Mouse (Mus musculus): Measurements from ENCODE around the gene Kank1.
A peak's percentile ranks its signal among the peaks of the same experiment; 100 is the strongest.

Kank1 gene

DNA sequence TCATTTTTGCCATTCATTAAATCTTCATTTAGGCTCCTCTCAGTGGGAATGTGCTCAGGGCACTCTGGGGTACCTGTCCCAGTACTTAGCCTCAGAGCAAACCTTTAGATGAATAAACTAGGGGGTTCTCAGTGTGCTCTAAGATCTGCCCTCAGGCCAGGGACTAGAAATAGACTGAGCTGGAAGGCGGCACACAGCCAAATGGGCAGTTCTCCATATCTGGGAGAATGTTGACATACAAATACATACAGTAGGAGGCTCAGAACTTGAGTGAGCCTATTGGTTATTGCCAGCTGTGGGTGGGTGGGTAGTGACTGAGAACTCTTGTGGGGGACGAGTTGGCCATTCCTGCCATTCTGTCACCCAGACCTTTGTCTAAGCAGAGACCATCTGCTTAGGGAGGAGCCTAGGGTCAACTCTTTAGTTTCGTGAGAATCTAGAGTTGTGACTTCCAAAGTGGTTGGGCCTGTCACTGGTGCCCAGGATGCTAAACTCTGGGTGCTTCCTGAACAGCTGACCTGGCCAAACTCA is 14.9 kb downstream of the Kank1 start:
- no peak for DNase-seq (ENCODE audit: low read depth, low spot score)

DNA sequence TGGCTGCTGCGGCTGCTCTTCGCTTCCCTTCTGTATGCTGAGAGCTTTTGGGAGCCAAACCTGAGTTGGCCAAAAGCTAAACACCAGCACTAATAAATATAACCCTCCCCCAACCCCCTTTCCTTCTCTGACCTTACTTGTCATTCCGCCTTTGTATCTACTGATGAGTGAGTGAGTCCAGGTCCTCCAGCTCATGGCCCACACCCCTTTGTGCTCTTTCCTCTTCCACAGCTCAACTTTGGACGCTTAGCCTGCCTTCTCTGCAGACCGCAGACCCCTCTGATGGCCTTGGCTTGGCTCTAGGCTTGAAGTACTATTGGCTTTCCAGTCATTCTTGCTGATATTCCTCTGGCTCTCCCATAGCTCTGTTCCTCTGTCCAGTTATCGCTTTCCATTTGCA is 16.4 kb downstream of the Kank1 start:
- no peak for DNase-seq (ENCODE audit: low read depth, low spot score)

DNA sequence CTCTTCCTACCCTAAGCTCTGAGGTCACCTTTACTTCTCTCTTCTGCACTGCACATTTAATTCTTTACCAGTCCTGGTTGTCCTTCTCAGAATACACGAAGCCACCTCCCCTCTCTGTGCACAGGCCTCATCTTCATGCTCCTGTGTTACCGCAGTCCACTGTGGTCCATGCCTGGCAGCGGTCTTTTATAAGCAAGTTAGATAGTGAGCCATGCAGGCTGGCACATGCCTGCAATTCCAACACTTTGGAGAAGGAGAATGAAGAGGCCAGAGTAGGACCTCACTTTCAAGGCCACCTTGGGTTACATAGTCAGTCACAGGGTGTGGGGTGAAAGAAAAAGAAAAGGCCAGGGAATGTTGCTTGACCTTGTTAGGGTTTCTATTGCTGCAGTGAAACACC is 16.9 kb downstream of the Kank1 start:
- no peak for DNase-seq (ENCODE audit: low read depth, low spot score)

DNA sequence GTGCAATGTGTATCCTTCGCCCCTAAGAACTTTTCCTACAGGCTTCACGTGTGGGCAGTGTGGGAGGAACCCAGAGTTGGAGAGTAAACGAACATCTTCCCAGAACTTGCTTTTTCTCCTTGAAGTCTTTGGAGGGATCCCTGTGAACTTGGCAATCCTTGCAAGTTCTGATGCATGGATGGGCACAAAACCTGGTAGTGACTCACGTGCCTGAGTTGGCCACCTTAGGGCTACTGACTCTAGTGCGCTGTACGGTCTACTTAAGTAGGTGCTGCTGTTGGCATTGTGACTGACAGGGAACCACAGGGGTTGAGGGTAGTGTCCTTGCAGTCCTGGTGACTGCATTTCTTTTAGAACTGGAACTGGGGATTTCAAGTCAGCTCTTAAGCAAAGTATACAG is 21.5 kb downstream of the Kank1 start:
- DNase-seq (ENCODE audit: low read depth, low spot score): no peak

DNA sequence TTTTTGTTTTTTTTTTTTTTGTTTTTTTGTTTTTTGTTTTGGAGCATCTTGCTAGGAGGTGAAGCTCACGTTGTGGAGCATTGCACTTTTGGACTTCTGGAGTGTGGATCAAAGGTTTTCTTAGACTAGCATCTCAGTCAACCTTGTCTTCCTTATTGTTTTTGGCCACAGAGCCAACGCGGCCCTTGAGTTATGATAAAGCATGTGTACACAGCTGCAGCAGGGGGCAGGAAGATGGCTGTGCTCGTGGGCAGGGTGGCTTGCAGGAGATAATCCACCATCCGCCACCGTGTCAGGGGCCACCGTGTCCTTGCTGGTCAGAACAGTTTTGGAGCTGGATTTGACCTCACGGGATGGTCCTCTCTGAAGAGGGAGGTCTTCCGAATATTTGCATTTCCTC is 29.4 kb downstream of the Kank1 start:
- DNase-seq (ENCODE audit: low read depth, low spot score): no peak

DNA sequence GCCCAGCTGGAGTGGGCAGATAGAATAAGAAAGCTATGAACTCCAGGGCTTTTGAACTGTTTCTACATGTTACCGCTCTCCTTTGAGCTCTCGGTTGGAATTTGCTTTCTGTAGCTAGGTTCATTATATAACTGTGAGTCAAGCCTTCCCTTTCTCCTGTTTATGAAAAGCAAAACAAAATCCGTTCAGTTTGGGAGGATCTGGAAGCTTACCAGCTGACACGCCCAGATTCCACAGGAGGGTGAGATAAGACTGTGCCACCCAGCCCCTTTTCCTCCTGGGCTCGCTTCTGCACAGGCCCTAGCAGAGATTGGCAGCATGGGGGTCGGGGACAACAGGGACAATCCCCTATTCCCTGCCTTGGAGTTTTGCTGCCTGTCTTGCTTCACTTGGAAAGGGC is 30.5 kb downstream of the Kank1 start:
- peak; percentile 20 for DNase-seq (ENCODE audit: low read depth, low spot score)

DNA sequence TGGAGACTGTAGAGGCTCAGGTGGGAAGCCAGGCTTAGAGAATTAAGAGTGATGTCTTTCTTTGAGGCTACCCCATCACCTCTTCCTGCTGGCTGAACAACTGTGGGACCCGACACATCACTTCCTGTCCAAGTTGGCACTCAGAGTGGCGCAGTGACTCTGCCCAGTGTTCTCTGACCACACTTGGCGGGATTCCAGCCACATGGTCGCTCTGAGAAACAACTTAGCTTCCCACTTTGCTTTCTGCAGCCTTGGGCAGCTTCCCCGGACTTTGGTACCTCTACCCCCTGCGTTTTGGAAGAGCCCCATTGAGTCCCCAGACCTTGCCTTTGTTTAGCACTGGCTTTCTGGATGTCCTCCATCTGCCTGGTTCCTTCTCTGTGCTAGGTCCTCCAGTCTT is 31.8 kb downstream of the Kank1 start:
- peak; percentile 10 for DNase-seq (ENCODE audit: low read depth, low spot score)

DNA sequence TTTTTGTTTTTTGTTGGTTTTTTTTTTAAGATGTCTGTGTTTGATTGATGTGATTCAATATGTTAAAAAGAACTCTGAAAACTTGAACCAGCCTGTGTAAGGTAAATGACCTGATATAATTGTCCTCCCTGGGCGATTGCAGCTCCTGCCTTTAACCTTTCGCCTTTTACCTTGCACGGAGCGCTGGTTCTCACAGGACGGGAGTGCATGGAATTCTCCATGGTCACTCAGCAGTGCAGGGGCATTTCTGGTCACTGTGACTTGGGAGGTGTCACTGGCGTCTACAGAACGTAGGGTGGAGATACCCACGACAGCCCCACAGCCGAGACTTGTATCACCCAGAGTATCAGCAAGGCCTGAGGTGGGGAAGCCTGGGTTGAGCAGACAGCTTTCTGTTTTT is 34.8 kb downstream of the Kank1 start:
- no peak for DNase-seq (ENCODE audit: low read depth, low spot score)

DNA sequence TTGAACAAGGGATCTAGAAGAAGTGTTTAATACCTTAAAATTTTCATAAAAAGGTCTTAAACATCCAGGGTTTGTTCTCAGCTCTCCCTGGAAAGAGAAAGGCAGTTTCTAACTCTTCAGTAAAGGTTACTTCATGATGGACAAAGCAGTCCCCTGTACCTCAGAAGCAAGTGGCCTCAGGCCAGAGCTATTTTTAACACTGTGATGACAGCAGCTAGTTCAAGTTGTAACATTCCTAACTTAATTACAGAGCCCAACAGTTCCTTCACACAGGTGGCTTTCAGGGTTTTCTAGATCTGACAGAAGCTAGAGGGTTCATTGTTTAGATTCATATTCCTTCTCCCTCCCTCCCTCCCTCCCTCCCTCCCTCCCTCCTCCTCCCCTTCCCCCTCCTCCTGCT is 36.4 kb downstream of the Kank1 start:
- DNase-seq (ENCODE audit: low read depth, low spot score): no peak

DNA sequence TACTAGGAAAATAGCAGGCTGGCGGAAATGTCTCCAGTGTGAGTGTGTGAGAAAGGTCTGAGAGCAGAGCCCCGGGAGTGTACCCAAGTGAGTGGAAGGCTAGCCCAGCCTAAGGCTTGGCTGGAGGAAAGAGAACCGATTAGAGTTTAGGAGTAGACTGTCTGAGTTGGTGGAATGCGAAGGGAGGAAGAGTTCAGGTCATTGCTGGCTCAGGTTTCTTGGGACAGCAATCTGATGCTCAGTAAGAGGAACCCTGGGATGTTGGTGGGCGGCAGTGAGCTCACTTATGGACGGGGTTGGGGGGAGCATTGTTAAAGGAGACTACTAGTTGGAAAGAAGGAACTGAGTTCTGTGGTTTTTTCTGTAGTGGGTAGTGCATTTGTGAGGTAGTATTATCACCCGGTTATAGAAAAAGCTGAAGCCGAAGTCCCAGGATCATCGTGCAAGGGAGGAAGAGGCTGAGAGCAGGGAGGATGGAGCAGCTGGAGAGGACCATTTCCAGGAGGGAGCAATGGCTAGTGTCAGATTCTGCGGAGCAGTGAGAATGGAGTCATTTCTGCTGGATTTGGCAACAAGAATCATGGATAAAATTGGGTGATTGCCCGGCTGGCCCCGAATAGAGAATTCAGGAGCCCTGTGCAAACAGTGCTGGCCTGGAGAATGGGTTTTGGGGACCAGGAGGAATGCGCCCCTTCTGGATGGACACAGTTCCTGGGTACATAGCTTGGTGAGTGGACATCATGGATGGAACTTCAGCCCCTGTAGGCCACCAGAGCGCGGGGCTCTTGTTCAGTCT is 40.0 kb downstream of the Kank1 start:
- DNase-seq (ENCODE audit: low read depth, low spot score): no peak

DNA sequence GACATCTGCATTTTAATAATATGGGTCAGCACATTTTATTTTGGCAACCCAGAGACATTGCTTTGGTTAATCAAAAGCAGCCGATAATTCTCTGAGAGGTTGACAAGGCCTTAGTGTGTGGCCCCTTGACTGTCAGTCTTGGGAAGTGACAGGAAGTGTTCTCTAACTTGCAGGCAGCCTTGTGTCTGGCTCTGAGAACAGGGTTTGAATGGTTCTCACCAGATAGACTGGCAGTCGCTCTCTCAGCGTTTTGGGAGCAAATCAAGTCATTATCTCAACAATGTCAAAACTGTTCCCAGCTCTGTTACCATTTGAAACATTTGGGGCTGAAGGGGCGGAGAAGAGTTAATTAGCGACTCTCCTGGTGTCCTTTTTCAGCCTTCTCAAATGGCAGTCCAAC is 41.0 kb downstream of the Kank1 start:
- no peak for DNase-seq (ENCODE audit: low read depth, low spot score)

DNA sequence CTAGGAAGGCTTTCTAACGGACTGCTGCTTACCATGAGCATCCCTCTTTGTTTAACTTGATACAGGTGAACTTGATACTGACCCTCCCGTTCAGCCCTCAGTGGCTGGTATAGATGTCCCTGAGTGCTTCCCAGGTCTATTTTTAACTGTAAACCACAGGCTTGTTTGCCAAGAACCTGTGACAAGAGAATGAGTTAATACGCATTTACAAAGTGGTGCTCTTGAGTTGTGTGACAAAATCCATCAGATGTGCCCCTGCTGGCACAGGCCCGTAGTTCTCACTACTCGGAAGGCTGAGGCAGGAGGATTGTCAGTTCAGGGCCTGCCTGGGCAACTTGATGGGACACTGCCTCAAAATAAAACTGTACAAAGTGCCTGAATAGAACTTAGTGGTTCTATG is 42.8 kb downstream of the Kank1 start:
- no peak for DNase-seq (ENCODE audit: low read depth, low spot score)

DNA sequence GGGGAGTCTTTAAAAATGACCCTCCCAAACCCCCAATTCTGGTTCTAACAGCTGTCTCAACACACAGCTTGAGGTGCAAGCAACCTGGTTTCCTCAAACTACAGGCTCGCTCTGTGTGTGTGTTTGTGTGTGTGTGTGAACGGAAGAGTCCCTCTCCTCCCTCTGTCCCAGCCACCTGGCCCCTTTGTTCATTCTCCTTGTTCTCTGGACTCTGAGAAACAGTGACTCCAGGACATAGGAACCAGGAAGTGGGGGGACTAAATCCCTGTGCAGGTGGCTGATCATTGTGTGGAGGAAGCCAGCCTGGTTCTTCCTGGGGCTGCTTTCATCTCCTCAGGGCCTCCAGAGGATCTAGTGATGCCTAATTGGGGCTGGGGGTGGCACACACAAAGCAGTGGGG is 46.9 kb downstream of the Kank1 start:
- no peak for DNase-seq (ENCODE audit: low read depth, low spot score)

DNA sequence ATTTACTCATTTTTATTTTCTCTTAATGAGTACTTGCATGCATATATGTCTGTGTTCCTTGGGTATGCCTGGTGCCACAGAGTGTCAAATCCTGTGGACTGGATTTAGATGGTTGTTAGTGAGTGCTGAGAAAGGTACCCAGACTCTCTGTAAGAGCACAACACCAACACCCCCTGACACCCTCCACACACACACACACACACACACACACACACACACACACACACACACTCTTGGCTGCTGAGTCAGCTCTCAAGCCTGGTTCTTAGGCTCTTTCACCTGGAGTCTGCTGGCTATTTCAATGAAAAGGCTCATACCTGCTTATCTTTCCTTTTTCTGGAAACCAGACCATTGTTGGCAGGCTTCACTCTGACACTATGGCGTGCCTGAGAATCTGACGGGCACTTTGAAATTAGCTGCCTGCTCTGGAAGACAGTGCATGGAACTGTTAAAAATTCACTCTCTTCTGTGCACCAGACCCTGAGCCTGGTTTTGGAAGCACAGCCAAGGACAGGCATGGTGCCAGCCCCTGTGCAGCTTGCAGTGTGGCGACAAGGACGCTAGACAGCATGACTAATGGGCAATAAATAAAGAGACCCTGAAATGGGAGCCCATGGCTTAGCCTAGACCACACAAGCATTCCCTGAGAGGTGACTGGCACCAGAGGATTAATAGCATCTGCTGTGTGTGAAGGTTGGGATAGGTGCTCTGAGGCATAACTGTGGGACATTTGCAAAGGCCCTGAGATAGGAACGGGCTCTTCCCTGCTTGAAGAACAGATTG is 49.2 kb downstream of the Kank1 start:
- no peak for DNase-seq (ENCODE audit: low read depth, low spot score)

DNA sequence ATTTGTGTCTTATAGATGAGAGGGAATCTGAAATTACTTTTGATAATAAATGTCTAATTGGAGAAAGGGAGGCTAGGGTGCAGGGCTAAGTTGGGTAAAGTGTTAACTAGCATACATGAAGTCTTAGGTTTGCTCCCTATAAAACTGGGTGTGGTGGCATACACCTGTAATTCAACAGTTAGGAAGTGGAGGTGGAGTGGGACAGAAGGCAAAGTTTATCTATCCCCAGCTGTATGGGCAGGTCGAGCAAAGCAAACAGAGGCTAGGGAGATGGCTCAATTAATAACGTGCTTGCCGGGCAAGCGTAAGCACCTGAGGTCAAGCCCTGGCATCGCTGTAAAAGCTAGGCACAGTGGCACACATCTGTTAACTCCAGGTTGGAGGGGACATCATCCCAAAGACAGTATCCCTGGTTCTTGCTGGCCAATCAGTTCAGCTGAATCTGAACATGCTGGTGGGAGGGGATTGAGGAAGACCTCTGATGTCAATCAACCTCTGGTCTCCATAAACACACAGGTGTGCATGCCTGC is 54.3 kb downstream of the Kank1 start:
- no peak for DNase-seq (ENCODE audit: low read depth, low spot score)

DNA sequence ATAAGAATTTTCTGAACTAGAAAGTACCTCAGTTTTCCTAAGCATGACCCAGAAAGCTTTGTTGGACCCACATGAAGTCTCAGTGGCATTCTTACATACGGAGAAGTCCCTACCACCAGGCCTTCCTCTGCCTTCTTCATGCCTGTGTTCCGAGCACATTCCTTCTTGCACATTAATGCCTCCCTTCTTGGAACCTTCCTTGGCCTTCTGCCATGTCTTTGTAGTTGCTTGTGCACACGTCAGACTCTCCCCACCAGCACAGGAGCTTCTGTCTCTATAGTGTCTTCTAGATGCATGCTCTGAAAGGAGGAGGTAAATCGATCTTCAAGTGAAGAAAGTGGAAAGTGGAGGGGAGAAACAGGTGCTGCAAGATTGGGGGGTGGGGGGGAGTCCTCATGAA is 58.4 kb downstream of the Kank1 start:
- no peak for DNase-seq (ENCODE audit: low read depth, low spot score)

DNA sequence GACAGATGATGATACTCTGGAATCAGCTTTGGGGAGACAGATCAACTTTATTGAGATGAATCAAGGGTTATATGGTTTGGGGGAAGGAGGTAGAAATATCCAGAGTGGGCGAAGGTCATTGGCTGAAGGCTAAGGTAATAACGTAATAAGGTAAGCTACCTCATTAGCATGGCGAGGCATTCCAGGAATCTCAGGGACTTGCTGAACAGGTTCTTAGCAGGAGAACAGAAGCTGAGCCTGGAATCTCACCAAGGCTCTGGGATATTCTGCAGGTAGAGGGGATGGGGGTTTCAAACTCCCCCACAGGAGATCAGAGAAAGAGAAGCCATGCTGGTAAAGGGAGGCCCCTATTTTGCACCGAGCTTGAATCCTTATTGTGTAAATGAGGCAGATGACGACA is 60.5 kb downstream of the Kank1 start:
- no peak for DNase-seq (ENCODE audit: low read depth, low spot score)

DNA sequence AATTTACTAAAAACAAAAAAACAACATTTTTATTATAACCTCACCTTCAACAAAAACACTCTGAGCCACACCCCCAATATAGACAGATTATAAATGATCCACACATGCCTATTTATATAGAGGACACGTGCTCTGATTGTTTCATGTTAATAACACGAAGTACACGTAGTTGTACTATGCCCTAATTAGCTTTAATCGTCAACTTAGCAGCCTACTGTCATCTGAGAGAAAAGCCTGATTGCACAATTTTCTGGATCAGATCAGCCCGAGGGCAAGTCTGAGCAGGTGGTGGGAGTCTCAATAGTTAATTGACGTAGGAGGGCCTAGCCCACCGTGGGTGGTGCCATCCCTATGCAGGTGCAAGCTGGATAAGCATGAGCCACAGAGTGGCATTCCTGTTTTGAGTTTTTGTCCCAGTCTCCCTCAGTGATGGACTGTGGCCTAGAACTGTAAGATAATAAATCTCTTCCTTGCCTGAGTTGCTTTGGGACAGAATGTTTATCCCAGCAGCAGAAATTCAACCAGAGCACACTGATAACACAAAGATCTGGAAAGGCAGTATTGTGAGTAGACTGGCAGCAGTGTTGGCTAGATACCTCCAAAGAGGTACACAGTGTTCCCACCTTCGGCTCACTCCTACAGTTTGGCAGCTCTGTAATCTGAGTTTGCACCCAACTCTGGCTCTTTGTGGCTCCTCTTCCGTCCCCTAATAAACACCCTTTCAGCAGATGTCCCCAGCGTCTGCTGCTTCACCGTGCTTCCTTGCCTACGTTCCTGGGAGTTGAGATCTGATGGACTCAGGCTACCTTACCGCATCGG is 63.3 kb downstream of the Kank1 start:
- no peak for DNase-seq (ENCODE audit: low read depth, low spot score)

DNA sequence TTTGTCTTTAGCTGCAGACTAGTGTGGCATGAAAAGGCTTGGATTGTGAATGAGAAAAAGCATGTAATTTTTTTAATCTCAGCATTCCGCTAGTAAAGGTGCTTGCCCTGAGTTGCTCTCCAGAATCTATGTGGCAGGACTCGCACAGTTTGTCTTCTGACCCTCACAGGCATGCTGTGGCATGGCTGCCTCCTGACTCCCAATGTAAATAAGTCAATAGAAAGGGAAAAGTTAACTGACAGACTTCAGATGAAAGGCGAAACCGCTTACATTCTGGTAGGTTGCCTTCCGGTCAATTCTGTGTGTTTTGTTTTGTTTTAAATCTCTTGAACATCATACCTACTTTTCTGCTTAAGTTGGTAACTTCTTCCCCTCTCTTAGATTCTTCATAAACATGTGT is 64.4 kb downstream of the Kank1 start:
- DNase-seq (ENCODE audit: low read depth, low spot score): no peak

DNA sequence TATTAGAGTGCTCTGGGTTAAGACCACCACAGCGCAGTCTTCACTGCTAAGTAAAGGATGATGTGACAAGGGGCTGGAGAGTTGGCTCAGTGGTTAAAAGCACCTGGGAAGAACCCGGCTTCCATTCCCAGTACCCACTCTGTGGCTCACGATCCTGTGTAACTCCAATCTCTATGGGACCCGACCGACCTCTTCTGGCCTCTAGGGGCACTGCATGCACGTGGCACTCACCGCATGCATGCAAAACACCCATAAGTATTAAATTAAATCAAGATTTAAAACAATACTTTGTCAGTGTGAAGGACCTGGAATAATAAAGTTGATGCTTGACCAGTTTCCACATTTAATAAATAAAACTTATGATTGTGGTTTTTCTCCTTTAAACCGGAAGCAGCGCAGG is 69.5 kb downstream of the Kank1 start:
- DNase-seq (ENCODE audit: low read depth, low spot score): no peak

DNA sequence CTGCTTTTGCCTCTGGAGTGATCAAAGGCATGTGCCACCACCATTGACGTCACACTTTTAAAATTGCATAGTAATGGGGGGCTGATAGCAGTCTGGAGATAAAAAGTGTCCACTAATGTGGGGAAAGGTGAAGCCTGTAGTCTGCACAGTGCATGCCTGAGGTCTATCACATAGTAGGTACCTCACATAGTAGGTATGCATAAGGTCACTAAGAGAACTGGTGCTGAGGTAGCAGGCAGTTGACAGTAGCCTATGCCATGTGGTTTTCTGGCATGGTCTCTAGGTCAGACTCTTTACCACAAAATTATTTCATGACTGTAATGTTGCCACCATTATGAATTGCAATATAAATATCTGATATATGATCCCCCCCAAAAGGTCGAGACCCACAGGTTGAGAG is 71.4 kb downstream of the Kank1 start:
- no peak for DNase-seq (ENCODE audit: low read depth, low spot score)

DNA sequence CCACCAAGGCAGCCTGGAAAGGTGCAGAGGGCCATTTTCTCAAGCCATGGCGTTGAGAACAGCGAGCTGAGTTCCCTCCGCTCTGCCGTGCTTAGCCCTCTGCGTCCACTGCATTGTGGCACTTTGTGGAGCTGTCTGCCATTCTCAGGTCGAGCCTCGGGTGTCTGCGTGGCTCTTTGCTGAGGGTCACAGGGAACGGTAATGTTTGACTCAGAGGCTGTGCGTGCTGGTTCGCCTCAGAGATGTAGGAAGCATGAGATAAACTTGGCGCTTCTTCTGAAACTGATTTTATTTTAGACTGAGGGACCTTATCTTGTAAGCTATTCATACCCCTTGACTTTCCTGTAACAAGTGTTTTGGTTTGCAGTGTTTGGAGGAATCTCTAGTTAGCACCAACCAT is 72.0 kb downstream of the Kank1 start:
- no peak for DNase-seq (ENCODE audit: low read depth, low spot score)

Measured in skeletal muscle tissue, adult 2 months (tissue).